Mouse (Mus musculus): Measurements from ENCODE around the gene Gm1043. TPM values are rescaled to one million over a fixed set of nuclear protein-coding genes. Genes with fewer than 3 reads are reported as not detected.

Gene Gm1043
- polyA plus RNA-seq, 1 experiment: not detected

DNA sequence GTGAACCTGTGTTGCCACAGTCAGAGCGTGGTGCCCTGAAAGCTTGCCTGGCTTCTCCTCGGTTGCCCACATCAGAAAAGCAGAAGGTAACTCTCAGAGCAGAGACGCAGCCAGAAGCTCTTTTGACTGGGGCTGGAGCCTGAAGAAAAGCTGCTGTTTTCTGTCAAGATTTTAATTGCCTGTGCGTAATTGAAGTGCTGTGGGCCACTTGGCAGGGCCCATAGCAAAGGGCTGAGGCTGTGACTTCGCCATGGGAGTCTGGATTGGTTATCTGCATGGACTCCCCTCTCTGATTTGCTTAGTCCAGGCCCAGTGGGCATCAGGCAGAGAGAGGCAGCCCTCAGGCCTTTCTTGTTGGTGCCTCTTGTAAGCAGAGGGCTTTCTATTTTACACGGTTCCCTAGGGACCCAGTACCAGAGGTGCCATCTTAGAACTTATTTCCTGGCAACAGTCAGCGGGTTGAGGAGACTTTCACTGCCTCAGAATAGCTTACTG, 36.1 kb downstream of the Gm1043 start:
- H3K4me3 ChIP-seq (replicated peaks): no peak overlapping the region
- TF ChIP-seq GATA1 (IDR thresholded peaks at IDR 0.05; ENCODE audit: low read length): no peak
- TF ChIP-seq TAL1 (IDR thresholded peaks at IDR 0.05; ENCODE audit: low read length): no peak
- no peaks in the 10 kb centered on the region for H3K27me3 ChIP-seq (ENCODE audit: control insufficient read depth)
- no peaks in the 10 kb centered on the region for H3K9me3 ChIP-seq (ENCODE audit: control insufficient read depth, low read length)
- no peaks in the 10 kb centered on the region for H3K4me1 ChIP-seq (ENCODE audit: control insufficient read depth)
- no peaks in the 10 kb centered on the region for H3K36me3 ChIP-seq (ENCODE audit: control insufficient read depth)

DNA sequence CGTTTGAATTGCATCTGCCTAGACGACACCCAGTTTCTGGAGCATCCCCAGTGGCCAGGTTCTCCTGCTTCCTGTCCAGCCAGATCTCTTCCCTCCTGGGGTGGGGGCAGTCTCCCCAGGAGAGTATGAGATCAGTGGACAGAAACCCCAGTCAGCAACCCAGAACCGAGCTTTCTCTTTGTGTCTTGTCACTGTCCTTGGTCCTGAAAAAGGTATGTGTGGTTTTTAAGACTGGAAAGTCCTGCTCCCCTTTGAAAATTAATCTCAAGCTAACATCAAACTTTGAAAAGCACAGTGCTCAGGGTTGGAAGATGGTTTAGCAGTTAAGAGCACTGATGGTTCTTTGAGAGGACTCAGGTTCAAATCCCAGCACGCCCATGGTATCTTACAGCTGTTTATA, 46.7 kb downstream of the Gm1043 start:
- Histone ChIP-seq H3K36me3 (ENCODE audit: control insufficient read depth) (no peaks in the 10 kb centered on the region), H3K4me1 (ENCODE audit: control insufficient read depth) (no peaks in the 10 kb centered on the region), H3K9me3 (ENCODE audit: control insufficient read depth, low read length) (no peaks in the 10 kb centered on the region; the same call in 1 of the 2 replicates), H3K4me3 (replicated peaks) (no peak overlapping the region), H3K27me3 (ENCODE audit: control insufficient read depth) (no peaks in the 10 kb centered on the region)
- no peak for TF ChIP-seq GATA1 (IDR thresholded peaks at IDR 0.05; ENCODE audit: low read length)
- TF ChIP-seq TAL1 (IDR thresholded peaks at IDR 0.05; ENCODE audit: low read length): no peak

DNA sequence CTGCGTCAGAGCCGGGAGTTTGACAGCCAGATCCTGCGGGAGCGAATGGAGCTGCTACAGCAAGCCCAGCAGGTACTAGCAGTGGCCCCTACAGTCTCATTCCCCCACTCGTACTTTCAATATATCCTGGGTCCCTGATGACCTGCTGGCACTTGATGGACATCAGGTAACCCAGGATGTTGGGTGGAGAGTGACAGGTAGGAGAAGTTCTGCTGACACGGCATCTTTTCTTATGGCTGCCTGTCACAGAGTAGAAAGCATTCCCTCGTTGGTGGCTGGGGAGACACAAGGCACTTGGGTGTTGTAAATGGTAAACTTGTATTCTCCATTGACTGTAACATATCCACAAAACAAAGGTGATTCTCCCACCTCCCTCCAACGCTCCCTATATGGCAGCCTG, 56.6 kb downstream of the Gm1043 start:
- no peaks in the 10 kb centered on the region for H3K4me1 ChIP-seq (ENCODE audit: control insufficient read depth)
- H3K9me3 ChIP-seq (ENCODE audit: control insufficient read depth, low read length): no peaks in the 10 kb centered on the region
- H3K27me3 ChIP-seq (ENCODE audit: control insufficient read depth): no peaks in the 10 kb centered on the region
- no peaks in the 10 kb centered on the region for H3K36me3 ChIP-seq (ENCODE audit: control insufficient read depth)
- no peak overlapping the region for H3K4me3 ChIP-seq (replicated peaks)
- TF ChIP-seq GATA1 (IDR thresholded peaks at IDR 0.05; ENCODE audit: low read length) (no peak), TAL1 (IDR thresholded peaks at IDR 0.05; ENCODE audit: low read length) (no peak)

DNA sequence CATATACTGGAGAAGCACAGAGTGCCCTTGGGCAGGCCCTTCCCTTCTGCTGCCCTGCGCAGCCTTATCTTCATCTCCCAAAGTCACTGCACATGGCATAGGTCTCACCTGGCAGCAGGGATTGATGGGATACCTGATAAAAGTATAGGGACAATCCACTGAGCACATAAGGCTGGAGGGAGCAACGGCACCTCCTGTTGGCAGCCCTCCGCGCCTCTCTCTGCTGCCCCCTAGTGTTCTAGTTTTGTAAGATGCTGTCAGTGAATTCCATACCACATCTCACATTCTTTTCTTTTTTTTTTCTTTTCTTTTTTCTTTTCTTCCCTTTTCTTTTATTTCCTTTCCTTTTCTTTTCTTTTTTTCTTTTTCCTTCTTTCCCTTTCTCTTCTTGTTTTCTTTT, 62.4 kb downstream of the Gm1043 start:
- H3K27me3 ChIP-seq (ENCODE audit: control insufficient read depth): no peaks in the 10 kb centered on the region
- no peak overlapping the region for H3K4me3 ChIP-seq (replicated peaks)
- no peaks in the 10 kb centered on the region for H3K4me1 ChIP-seq (ENCODE audit: control insufficient read depth)
- H3K36me3 ChIP-seq (ENCODE audit: control insufficient read depth): no peaks in the 10 kb centered on the region
- H3K9me3 ChIP-seq (ENCODE audit: control insufficient read depth, low read length): no peaks in the 10 kb centered on the region
- TF ChIP-seq TAL1 (IDR thresholded peaks at IDR 0.05; ENCODE audit: low read length): no peak
- TF ChIP-seq GATA1 (IDR thresholded peaks at IDR 0.05; ENCODE audit: low read length): no peak

DNA sequence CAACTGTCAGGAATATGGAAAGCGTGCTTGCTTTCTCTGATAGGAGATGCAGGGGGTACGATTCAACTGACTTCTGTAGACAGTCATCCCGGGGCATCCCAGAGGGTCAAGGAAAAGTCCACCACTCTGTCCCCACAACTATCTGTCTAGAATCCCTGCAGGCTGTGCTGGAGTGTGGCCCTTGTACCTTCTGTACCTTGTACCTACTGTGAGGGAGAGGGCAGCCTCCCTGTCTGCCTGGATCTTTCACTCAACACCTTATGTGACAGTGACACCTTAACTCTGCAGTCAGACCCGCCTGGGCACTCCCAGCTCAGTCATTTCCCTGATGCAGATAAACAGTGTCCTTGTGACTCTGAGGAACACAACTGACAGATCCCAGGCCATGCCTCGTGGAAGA, 65.5 kb downstream of the Gm1043 start:
- Histone ChIP-seq H3K9me3 (ENCODE audit: control insufficient read depth, low read length) (no peaks in the 10 kb centered on the region), H3K27me3 (ENCODE audit: control insufficient read depth) (no peaks in the 10 kb centered on the region), H3K36me3 (ENCODE audit: control insufficient read depth) (no peaks in the 10 kb centered on the region), H3K4me1 (ENCODE audit: control insufficient read depth) (no peaks in the 10 kb centered on the region), H3K4me3 (replicated peaks) (no peak overlapping the region)
- TF ChIP-seq GATA1 (IDR thresholded peaks at IDR 0.05; ENCODE audit: low read length) (no peak), TAL1 (IDR thresholded peaks at IDR 0.05; ENCODE audit: low read length) (no peak)

DNA sequence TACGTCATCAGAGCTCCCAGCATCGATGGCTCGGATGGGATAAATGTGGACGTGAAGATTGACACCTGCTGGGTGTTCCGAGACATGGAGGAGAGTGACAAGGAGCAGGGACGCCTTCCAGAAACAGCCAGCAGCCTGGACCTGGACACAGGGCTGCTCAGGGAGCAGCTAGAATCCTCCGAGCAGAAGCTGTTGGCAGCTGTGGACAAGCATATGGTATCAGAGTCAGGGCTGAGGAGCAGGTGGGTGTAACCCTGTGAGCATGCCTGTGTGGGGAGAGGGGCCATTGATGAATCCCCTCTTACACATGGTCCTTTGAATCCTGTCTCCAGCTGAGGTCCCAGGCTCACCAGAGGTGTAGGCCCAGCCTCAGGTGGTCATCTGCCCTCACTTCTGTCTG, 69.3 kb downstream of the Gm1043 start:
- Histone ChIP-seq H3K4me3 (replicated peaks) (no peak overlapping the region), H3K27me3 (ENCODE audit: control insufficient read depth) (no peaks in the 10 kb centered on the region), H3K9me3 (ENCODE audit: control insufficient read depth, low read length) (no peaks in the 10 kb centered on the region), H3K36me3 (ENCODE audit: control insufficient read depth) (no peaks in the 10 kb centered on the region), H3K4me1 (ENCODE audit: control insufficient read depth) (no peaks in the 10 kb centered on the region)
- TF ChIP-seq TAL1 (IDR thresholded peaks at IDR 0.05; ENCODE audit: low read length) (no peak), GATA1 (IDR thresholded peaks at IDR 0.05; ENCODE audit: low read length) (no peak)

DNA sequence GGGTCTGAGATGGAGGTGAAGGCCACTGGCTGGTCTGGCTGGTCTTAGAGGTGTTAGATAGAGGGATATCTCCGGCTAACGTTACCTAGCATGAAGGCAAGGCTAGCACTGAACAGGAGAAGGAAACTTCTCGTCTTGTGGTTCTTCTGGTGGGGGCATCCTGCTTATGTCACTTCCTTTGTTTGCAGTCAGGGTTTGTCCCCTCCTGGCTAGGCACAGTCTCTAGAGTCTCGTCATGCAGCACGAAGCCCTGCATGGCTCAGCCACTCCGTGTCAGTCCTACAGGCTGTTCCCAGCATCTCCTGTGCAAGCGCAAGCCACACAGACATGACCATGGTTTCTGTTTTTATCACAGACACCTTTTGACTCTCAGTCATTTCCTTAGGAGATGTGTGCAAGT, 73.2 kb downstream of the Gm1043 start:
- TF ChIP-seq GATA1 (IDR thresholded peaks at IDR 0.05; ENCODE audit: low read length) (no peak), TAL1 (IDR thresholded peaks at IDR 0.05; ENCODE audit: low read length) (no peak)
- no peaks in the 10 kb centered on the region for H3K36me3 ChIP-seq (ENCODE audit: control insufficient read depth)

DNA sequence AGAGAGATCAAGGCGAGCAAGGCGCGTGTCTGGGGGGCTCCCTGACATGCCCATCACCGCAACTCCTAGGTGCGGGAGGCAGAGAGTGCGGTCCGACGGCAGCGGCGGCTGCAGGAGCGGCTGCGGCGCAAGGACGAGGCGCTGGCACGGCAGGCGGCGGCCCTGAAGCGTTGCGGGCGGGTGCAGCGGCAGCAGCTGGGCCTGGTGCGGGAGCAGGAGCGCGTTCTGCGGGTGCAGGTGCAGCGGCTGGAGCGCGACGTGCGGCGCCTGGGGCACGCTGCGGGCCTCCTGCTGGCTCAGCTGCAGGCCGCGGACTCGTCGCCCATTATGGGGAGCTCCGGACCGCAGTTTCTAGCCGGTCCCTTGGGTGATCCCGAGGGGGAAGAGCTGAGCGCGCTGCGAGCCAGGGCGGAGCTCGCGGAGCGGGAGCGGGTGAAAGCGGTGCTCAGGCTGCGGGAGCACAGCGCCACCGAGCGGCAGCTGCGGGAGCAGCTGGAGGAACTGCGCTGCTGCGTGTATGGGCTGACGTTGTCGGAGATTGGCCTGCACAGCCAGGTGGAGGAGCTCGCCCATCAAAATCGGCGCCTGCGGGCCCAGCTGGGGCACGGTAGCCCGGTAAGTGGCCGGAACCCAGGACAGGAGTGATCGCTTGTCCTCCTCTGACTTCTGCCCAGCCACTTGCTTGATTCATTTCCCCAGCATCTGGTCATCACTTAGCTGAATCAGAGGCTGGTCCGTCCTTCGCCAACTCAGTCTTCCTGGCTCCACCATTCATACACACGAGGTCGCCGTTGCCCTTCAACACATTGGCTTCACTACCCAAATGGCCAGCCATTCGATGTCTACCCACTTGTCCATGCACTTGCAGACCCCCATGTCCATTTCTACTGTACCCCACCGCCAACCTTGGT, 78.0 kb downstream of the Gm1043 start:
- no peaks in the 10 kb centered on the region for H3K9me3 ChIP-seq (ENCODE audit: control insufficient read depth, low read length)
- H3K4me3 ChIP-seq (replicated peaks): no peak overlapping the region
- H3K36me3 ChIP-seq (ENCODE audit: control insufficient read depth): no peaks in the 10 kb centered on the region
- no peaks in the 10 kb centered on the region for H3K4me1 ChIP-seq (ENCODE audit: control insufficient read depth)
- peaks cover 37% of the 10 kb centered on the region for H3K27me3 ChIP-seq (ENCODE audit: control insufficient read depth)
- no peak for TF ChIP-seq TAL1 (IDR thresholded peaks at IDR 0.05; ENCODE audit: low read length)
- TF ChIP-seq GATA1 (IDR thresholded peaks at IDR 0.05; ENCODE audit: low read length): no peak

More for the DNA sequence above, 73.2 kb downstream of the Gm1043 start:
- no peak overlapping the region for H3K4me3 ChIP-seq (replicated peaks)
- H3K27me3 ChIP-seq (ENCODE audit: control insufficient read depth): peaks cover 25% of the 10 kb centered on the region
- no peaks in the 10 kb centered on the region for H3K4me1 ChIP-seq (ENCODE audit: control insufficient read depth)
- H3K9me3 ChIP-seq (ENCODE audit: control insufficient read depth, low read length): no peaks in the 10 kb centered on the region

DNA sequence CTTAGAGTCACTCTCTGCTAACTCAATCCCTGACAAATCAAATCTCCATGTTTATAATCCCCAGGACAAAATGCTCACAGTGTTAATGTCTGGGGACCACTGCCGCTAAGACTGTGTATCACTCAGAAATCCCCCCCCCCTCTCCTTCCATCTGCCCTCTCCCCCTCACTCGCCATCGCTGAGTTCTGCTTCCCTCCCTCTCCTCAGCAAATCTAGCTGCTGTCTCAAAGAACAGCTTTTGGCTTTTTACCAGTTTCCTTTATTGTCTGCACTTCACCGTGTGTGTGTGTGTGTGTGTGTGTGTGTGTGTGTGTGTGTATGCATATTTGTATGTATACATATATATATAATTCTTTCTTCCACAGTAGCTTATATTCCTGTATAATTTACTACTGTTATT, 91.3 kb downstream of the Gm1043 start:
- TF ChIP-seq TAL1 (IDR thresholded peaks at IDR 0.05; ENCODE audit: low read length): no peak
- TF ChIP-seq GATA1 (IDR thresholded peaks at IDR 0.05; ENCODE audit: low read length): no peak

More for the DNA sequence above, 91.3 kb downstream of the Gm1043 start:
- Histone ChIP-seq H3K4me1 (ENCODE audit: control insufficient read depth) (no peaks in the 10 kb centered on the region), H3K36me3 (ENCODE audit: control insufficient read depth) (no peaks in the 10 kb centered on the region), H3K4me3 (replicated peaks) (no peak overlapping the region), H3K9me3 (ENCODE audit: control insufficient read depth, low read length) (no peaks in the 10 kb centered on the region; the same call in 1 of the 2 replicates), H3K27me3 (ENCODE audit: control insufficient read depth) (no peaks in the 10 kb centered on the region)
